Mouse (Mus musculus) kidney, postnatal 14 days (tissue): ENCODE data around the gene Spint1.
A peak's percentile ranks its signal among the peaks of the same experiment; 100 is the strongest.

Experiments used
- DNase-seq: peaks from one replicate; pipeline ENCODE4 v3.0.0; 2022; ENCODE audit warnings: mixed read lengths

Spint1 gene

DNA sequence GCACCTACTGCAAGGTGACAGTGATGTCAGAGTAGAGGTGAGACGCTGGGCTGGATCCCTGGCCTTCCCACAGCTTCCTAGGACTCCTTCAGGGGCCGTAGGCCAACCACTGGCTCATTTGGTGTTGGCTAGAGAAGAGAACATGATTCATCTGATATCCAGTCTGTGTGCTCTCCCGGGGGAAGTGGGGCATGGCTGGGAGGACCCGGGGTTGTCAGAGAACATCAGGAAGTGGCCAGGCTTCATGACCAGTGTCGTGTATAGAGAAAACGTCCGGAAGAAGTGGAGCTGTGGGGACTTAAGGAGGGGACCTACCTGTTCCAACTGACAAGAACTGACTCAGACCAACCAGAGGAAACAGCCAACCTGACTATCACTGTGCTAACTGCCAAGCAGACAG is 8.1 kb downstream of the Spint1 start:
- no peak for DNase-seq

DNA sequence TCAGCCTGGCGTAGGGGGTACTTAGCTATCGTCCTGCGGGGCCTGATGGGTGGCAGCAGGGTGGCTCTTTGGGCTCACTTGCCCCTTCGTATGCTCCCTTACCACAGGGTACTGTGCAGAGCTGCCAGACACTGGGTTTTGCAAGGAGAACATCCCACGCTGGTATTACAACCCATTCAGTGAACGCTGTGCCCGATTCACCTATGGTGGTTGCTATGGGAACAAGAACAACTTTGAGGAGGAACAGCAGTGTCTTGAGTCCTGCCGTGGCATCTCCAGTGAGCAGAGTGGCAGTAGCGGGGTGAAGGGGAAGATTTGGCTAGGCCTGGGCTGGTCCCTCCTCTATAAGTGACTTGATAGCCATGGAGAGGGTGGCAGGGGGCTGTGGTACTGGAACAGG is 10.7 kb downstream of the Spint1 start:
- no peak for DNase-seq

DNA sequence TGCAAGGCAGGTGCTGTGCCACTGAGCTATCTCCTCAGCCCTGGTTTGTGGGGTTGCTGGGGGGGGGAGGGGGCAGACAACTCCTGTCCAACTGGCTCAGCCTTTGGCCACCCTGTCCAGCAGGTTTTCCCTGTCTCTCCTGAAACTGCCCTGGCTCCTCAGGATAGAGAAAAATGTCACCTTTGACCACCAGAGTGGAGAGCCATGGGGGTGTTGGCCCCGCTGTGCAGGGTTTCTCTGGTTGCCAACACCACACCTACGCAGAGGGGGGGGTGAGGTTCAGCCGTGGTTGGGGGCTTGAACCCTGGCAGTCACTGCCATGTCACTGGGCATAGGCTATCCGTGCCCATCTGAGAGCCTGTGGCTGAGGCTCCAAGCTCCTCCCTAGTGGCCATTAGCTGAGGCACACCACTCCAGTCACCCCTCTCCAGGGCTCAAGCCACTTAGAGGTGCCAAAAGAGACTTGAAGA is 12.5 kb downstream of the Spint1 start:
- peak; percentile 56 for DNase-seq

DNA sequence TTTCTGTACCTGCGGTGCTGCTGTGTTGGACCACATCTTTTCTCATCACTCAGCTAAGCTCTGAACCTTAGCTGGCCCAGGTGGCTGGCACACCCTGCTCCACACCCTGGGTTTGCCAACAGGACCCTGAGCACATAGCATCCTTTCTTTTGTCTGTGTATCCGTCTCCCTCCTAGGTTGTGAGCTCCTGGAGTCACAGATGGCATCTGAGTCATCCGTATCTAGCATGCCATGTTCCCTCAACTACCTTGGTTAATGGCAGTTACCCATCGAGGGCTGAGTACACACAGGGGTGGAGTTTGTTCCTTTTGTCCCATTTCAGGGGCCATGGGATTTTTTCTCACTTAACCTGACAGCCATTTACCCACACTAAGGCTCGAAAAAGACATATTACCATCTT is 13.2 kb downstream of the Spint1 start:
- DNase-seq, result no peak

DNA sequence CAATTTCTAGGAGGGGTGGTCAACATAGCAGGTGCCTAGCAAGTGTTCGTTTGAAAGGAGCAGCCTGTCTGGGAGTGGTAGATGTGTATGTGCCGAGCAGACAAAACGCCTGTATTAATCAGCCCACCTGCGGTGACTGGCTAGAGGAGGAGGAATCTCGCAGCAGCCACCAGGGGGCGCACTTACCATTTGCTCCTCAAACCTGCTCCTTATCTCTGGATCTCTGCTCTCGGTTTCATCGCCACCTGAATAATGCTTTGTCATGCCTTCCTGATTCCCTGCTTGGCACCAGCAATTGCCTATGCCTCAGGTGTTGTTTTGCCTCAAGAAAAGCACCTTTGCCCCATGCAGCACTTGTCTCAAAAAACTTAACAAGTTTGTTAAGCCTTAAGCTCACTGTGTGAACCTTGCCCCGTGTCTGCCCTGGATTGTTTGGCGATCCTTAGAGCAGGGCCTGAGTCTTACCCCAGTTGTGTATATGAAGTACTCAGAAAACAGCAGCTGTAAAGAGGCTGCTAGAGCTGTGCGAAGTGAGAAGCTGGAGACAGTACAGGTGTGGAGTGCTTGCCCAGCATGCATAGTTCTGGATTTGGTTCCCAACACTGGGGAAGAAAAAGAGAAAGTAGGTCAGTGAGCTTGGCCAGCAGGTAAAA is 13.8 kb downstream of the Spint1 start:
- DNase-seq, result peak; percentile 89

DNA sequence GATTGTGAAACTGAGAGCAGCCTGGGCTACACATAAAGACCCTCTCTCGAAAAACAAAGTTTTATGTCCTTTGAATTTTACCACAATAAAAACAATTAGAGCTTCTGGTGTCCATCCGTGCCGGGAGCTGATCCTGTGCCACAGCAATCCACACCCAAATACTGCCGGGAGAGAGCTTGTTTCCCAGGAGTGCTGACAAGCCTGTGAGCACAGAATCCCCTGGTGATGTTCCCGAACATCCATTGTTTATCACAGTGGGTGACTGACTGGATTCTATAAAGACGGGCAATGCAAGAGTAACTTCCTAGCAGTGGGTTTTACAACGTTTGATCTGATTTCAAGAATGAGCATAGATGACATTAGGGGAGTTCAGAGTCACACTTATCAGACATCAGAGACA is 17.8 kb downstream of the Spint1 start:
- no peak for DNase-seq

DNA sequence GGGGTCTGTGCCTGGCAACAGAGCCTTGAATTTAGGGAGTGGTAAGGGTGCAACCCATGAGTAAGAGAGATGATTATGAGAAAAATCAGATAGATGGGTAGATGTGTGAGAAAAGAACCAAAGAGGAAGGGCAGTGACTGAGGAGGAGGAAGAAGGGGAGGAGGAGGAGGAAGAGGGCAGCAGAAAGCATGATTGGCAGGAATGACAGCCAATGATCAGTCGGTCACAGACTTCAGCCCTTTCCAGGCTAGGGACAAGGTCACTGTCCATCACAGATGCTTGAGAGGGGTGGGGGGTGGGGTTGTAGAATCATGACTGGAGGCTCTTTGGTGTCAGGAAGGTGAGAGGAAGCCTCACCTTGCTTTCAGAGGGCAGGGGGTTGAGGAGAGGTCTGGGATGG is 23.4 kb downstream of the Spint1 start:
- no peak for DNase-seq

DNA sequence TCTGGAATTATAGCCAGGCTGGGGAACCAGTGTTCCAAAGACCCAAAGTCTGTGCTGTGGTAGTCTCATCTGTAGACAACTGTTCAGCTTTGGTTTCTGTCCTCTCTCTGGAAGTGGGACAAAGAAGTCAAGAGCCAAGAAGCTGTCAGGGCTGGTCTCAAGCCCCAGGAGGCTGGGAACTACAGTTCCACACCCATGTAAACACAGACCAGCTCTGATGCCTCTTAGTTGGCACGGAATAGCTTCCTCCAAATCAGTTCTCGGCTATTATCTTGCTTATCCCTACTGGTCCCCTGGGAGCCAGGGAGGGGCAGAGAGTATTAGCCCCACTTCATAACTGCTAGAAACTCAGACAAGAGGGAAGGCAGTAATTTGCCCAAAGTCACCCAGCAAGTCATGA is 24.2 kb downstream of the Spint1 start:
- DNase-seq, result no peak

DNA sequence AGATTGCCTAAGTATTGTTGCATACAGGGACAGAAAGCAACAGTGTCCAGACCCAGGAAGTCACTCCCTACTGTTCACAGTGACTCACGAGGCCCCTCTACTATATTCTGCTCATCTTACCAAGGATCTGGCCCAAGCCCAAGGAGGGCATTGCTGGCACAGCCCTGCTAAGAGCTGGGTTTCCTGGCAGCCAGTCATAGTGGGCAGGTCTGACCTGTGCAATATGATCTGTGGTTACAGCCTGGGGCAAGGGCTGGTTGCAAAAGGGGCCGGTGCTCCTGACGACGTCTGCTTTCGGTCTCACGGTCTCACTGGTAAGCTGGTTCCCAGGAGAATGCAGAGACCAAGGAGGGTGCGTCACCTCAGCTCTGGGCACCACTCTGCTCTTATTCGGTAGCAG is 25.8 kb downstream of the Spint1 start:
- DNase-seq, result peak; percentile 87

DNA sequence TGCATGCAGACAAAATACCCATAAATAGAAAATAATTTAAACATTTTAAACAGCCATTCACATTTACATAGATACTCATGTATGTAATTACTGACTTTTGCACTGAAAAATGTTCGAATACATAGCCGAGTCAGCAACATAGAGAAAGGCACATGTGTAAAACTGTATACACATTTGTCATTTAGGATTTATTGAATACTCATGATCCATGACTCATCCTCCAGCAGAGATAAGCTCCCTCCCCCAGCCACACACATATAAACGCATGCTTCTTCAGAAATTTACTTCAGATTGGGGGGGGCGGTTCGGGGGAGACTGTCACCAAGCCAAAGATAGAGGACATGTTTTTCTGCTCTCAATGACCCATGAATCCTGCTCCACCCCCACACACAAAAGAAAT is 26.7 kb downstream of the Spint1 start:
- DNase-seq, result no peak

DNA sequence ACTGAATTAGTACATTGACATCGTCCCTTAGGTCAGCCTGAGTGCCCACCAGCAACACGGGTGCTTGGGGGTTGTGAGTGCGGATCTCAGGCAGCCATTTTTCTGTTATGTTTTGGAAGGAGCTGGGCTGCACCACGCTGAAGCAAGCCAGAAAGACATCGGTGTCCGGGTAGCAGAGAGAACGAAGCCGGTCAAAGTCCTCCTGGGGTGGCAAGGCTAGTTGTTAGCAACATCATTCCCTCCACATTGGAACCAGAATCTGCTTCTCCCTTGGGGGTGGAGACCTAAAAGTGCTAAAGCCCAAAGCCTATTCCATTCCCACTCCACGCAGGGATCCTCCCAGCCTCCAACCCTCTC is 33.1 kb downstream of the Spint1 start:
- DNase-seq, result no peak

DNA sequence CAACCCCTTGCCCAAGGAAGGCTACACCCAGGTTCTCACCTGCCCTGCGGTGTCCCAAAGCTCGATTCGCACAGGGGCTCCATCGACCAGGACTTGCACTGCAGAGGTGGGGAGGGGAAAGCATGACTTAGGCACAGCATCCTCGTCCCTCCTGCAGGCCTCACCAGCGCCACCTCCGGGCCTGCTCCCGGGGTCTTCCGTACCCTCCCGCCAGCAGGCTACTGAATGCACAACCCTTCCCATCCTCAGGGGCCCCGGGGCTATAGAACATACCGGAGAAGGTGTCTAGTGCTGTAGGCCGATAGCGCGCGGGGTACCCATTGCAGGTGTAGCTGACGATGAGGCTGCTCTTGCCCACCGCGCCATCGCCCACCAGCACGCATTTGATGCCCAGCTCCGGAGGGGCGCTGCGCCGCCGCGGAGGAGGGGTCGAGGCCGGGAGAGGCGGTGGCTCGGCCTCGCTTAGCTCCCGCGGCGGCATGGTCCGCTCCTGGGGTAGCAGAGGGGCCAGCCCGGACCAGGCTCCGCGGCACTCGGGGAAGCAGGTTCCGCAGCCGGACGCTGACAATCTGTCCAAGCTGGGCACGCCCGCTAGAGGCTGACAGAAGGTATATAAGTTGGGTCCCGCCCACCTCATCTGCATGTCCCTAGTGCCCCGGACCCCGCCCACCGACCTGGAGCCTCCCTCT is 33.6 kb downstream of the Spint1 start, which contains the start of gene Rhov:
TSS of gene Rhov (minus strand) at position 630 of the 689 bp plus-strand sequence.
- peak; percentile 87 for DNase-seq

DNA sequence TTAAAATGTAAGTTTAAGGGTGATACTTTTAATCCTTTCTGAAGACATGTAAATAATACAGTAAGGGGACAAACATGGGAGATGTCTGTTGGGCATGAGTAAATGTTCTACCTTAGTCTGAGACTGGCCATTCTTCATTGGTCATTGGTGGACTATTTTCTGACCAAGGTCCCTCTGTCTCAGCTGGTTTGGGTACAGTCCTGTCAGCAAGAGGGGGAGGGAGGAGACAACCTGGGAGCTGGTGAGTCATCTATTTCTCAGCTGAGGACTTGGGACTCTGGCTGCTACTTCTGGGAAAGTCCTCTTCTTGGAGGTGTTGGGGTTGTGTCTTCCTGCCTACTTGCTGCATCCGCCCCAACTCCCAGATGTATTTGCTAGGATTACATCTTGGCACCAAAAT is 37.0 kb downstream of the Spint1 start:
- peak; percentile 39 for DNase-seq

DNA sequence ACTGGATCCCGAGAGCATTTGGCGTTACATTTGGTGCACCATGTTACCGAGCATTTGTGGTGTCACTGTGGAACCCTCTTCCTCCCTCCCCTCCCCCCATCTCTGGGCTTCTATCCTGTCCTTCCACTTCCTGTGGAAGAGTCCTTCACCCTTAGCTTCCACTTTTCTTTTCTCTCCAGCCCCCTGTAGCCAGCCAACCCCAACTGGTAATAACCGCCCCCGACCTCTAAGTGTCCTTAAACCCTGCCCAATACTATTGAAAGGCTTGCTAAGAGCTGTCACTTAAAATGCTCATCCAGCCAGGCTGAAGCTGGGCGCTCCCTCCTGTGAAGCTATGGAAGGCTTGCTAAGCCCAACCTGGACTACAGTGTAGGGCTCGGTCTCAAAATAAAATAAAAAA is 39.8 kb downstream of the Spint1 start:
- DNase-seq, result no peak

DNA sequence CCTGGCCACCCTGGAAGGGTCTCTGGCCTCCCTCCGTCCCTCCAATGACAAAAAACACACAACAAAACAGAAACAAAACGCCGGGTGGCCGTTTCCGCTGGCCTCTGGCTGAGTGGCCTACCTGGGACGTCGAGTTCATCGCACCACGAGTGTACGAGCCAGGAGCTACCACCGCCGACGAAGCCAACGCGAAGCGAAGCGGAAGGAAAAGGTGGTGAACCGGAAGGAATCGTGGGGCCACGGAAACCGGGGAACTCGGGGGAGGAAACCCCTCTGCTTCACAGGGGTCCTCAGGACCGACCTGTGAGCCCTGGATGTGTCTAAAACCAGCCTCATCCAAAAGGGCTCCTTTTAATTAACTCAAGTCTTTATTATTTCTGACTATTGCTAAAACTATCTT is 40.6 kb downstream of the Spint1 start:
- DNase-seq, result no peak

DNA sequence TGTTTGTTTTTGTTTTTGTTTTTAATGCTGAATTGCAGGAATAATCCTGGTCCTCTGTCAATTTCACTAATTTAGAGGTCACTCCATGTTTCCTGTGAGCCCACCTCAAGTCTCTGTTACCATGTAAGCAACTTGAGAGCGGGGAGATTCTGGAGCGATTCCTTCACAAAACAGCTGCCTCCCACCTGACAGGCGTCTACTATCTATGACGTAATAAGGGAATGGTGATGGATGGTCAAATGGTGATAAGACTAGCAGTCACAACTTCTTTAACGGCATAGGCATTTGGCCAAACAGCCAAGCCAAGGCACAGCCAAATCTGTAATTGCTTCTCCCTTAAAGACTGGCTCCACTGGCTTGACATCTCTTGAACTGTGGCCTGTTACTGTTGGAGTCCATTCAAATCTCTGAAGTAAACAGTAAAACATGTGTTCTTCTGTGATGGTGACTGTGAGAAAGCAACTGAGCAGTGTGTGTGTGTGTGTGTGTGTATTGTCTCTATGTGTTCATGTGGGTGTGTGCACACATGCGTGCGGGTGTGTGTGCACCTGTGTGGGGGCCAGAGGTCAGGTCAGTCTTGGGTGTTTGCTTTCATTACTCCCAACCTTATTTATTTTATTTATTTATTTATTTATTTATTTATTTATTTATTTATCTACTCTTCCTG is 44.9 kb downstream of the Spint1 start:
- no peak for DNase-seq

DNA sequence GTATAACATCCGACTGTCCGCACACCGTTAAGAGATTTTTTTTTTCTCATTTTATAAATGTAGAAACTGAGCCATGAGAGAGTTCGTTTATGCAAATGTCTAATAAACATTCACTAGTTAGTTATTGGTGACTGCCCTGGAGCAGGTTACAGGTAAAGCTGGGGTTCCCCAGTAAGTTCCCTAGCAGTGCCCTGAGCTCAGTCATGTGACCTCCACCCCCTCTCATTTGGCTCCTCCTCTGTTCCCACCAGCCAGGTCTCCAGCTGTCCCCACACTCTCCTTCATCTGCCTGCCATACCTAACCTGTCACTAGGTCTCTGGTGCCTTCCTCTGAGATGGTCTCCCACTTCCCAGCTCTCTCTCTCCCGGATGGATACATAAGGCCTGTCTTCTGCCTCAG is 50.2 kb downstream of the Spint1 start:
- DNase-seq, result no peak

DNA sequence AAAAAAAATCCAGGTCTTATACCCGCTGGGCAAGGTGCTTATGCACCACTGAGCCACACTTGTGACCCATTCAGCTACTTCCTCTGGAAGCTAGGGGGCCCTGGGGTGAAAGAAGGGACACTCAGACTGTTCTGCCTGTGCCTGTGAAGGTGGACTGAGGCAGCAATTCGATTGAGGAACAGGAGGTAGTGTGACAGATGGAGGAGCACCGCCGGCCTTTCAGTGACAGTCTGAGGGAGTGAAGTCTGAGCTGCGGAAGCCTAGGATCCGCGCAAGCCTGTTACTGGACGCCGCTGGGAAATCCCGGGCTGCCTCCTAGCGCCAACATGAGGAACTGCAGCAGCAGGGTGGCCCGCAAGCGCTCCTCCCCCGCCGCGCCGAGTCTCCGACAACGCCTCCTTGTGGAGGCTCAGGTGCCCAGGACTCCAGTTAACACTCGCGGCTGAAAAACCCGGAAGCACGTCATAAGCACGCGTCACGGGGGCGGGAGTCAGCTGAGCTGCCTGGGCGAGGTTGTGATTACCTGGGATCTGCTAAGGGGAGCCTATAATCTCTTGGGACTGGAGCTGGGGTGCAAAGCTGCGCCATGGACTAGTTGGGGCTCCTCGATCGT is 51.2 kb downstream of the Spint1 start, which contains the start of gene Vps18:
TSS of gene Vps18 (plus strand) at position 471 of the 613 bp plus-strand sequence.
- peak; percentile 98 for DNase-seq

DNA sequence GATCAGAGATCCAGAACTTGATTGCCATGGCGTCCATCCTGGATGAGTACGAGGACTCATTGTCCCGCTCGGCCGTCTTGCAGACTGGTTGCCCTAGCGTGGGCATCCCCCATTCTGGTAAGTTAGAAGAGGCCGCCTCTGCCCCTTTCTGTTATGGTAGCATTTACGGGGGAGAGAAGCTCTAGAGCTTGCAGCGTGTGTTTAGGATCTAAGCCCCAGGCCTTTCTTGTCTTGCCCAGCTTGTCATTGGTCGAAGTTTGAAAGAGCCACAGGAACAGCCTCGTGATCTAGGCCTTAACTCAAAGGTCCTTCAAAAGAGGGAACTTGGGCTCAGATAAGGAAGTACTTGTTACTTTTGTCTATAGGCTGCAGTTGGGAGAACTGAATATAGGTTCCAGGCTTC is 51.9 kb downstream of the Spint1 start:
- DNase-seq, result no peak

DNA sequence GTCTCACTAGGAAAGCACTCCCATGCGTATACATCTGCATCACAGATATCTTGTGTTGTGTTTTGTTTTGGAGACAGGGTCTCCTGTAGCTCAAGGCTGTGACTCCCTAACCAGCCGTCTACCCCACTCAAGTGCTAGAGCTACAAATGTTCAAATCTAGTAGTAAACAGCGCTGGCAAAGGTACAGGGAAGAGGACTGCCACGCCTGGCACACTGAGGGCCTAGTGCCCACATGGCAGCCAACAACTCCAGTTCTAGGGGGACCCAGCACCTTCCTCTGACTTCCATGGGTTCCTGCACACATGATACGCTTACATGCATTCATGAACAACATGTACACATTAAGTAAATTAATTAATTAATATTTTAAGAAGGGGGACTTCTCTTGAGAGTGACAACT is 55.1 kb downstream of the Spint1 start:
- no peak for DNase-seq

DNA sequence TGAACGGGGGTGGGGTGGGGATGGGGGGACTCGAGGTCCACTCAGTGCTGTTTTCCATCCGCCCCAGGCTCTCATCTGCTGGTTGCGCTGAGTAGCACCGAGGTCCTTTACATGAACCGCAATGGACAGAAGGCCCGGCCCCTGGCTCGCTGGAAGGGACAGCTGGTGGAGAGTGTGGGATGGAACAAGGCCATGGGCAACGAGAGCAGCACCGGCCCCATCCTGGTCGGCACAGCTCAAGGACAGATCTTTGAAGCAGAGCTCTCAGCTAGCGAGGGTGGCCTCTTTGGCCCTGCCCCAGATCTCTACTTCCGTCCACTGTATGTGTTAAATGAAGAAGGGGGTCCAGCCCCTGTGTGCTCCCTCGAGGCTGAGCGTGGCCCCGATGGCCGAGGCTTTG is 55.7 kb downstream of the Spint1 start:
- DNase-seq, result no peak

DNA sequence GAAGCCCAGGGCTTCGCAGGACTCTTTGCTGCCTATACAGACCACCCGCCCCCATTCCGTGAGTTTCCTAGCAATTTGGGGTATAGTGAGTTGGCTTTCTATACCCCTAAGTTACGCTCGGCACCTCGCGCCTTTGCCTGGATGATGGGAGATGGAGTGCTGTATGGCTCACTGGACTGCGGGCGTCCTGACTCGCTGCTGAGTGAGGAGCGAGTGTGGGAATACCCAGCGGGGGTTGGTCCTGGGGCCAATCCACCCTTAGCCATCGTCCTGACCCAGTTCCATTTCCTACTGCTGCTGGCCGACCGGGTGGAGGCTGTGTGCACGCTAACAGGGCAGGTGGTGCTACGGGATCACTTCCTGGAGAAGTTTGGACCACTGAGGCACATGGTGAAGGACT is 56.1 kb downstream of the Spint1 start:
- no peak for DNase-seq

DNA sequence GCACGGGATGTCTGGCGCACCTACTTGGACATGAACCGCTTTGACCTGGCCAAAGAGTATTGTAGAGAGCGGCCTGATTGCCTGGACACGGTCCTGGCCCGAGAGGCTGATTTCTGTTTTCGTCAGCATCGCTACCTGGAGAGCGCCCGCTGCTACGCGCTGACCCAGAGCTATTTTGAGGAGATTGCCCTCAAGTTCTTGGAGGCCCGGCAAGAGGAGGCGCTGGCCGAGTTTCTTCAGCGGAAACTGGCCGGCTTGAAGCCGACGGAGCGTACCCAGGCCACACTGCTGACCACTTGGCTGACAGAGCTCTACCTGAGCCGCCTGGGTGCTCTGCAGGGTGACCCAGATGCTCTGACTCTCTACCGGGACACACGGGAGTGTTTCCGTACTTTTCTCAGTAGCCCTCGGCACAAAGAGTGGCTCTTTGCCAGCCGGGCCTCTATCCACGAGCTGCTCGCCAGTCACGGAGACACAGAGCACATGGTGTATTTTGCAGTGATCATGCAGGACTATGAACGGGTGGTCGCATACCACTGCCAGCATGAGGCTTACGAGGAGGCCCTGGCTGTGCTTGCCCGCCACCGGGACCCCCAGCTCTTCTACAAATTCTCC is 56.7 kb downstream of the Spint1 start:
- DNase-seq, result no peak
